Mouse (Mus musculus) hindbrain, postnatal 0 days (tissue): ENCODE data around the gene Prkg2. TPM values are rescaled to one million over a fixed set of nuclear protein-coding genes. Genes with fewer than 3 reads are reported as not detected.
A peak's percentile ranks its signal among the peaks of the same experiment; 100 is the strongest.

ENCODE experiments used
- ATAC-seq: fragments of 200-750 bp; cut with Nextera tagmentation; 2 replicates; pipeline ENCODE4 v1.8.0; 2017; ENCODE audit warnings: mild to moderate bottlenecking, moderate TSS enrichment, moderate library complexity
- DNase-seq: peaks from one replicate; pipeline ENCODE4 v3.0.0-alpha.2; 2015; ENCODE audit warnings: low spot score
- H3K27ac ChIP-seq: fragments of 300-500 bp; sonication (generic); 2 replicates; pipeline ENCODE4 v1.5.1; 2014; ENCODE audit warnings: mild to moderate bottlenecking
- H3K27me3 ChIP-seq: fragments of 300-500 bp; sonication (generic); 2 replicates; pipeline ENCODE4 v1.6.1; 2014; ENCODE audit warnings: low read length, mixed read lengths; ENCODE audit not compliant: insufficient read depth
- H3K36me3 ChIP-seq: fragments of 300-500 bp; sonication (generic); 2 replicates; pipeline ENCODE4 v1.6.1; 2014; ENCODE audit warnings: low read length, mixed read lengths; ENCODE audit not compliant: insufficient read depth
- H3K4me1 ChIP-seq: fragments of 300-500 bp; sonication (generic); 2 replicates; pipeline ENCODE4 v1.6.1; 2014; ENCODE audit warnings: antibody characterized with exemption, low read length, mixed read lengths; ENCODE audit not compliant: insufficient read depth
- H3K4me2 ChIP-seq: fragments of 300-500 bp; sonication (generic); 2 replicates; pipeline ENCODE4 v1.6.1; 2014; ENCODE audit warnings: low read depth, mild to moderate bottlenecking, low read length, moderate library complexity, mixed read lengths
- H3K4me3 ChIP-seq: fragments of 300-500 bp; sonication (generic); 2 replicates; pipeline ENCODE4 v1.5.1; 2014; ENCODE audit warnings: low read length
- H3K9ac ChIP-seq: fragments of 300-500 bp; sonication (generic); replicated peaks from 2 replicates; pipeline ENCODE4 v1.6.1; 2014; ENCODE audit warnings: mild to moderate bottlenecking, low read length, moderate library complexity, mixed read lengths
- H3K9me3 ChIP-seq: fragments of 300-500 bp; sonication (generic); 2 replicates; pipeline ENCODE4 v1.6.1; 2016; ENCODE audit warnings: low read length, mixed read lengths
- CTCF ChIP-seq: IDR thresholded peaks from 2 replicates; pipeline ENCODE4 v1.5.1; 2016; ENCODE audit warnings: antibody characterized with exemption, control low read depth, low read depth
- WGBS: fragments of 180-500 bp; shearing (Covaris S2); extraction: QIAGEN DNeasy Blood & Tissue Kit; methylation state at CpG from one replicate; pipeline ENCODE4 v1.1.7; 2014; 5-methylcytosine and 5-hydroxymethylcytosine counted together
- polyA plus RNA-seq: library from polyadenylated mRNA; unstranded; fragments of >200 nt; fragmentation: Nextera tagmentation; extraction: Ambion mirVana; gene quantifications from 2 replicates; pipeline ENCODE4 v1.2.1, GENCODE M21; 2015
- total RNA-seq: library from RNA; depleted of rRNA; stranded (reverse); fragments of >200 nt; gene quantifications from 2 replicates; pipeline ENCODE4 v1.2.3, GENCODE M21; 2014

Gene Prkg2
- total and polyA plus RNA-seq, 2 experiments from 2014 or later = 1.6 to 1.7 TPM

DNA sequence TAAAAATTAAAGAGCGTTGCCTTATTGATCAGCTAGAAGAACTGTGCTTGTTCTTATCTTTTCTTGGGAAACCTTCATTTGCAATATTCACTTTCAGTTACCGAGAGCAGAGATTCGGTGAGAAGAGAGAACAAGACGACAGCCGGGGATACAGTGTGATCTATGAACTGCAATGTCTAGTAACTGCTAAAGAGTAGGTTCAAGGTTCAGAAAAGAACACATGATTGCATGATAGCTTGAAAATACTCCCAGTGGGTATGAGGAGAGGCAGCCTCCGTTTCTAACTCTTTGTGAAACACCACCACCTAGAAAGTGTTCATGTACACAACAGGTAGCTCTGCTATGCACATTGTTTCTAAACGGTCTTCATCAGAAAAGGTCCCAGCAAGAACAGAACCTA, 55.8 kb downstream of the Prkg2 start:
- Histone ChIP-seq H3K4me1 (no peaks in the 10 kb centered on the region; the same call in 1 of the 2 replicates), H3K9ac (no peak overlapping the region), H3K36me3 (no peaks in the 10 kb centered on the region), H3K27me3 (no peaks in the 10 kb centered on the region), H3K4me2 (no peak overlapping the region), H3K27ac (no peak overlapping the region), H3K4me3 (no peak overlapping the region), H3K9me3 (no peaks in the 10 kb centered on the region)
- WGBS = 86% methylated on average over 7 of the region's 7 CpGs
- no peak for DNase-seq
- ATAC-seq = no peak
- no peak for TF ChIP-seq CTCF

DNA sequence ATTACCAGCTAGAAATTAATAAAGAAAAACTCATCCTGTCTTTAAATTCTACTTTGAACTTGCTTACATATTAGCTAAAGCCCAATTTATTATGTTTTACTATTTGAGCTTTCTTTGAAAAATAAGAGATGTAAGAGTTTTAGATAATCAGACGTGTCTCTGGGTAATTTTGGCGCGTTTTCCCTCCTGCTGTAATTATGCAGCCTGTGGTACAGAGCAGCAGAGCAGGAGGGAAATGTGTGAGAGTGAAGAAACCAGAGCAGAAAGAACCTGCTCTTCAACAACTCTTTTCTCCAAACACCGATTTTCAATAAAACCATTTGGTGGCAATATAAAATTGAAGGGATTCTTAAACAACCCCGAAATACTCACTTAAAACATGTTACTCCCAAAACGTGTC, 58.8 kb downstream of the Prkg2 start:
- no peaks in the 10 kb centered on the region for H3K27me3 ChIP-seq
- no peak for TF ChIP-seq CTCF
- no peak overlapping the region for H3K27ac ChIP-seq
- H3K4me2 ChIP-seq = no peak overlapping the region
- 68% methylated on average over 6 of the region's 6 CpGs for WGBS
- H3K4me3 ChIP-seq = no peak overlapping the region
- H3K9me3 ChIP-seq = no peaks in the 10 kb centered on the region
- no peak for DNase-seq
- H3K9ac ChIP-seq = no peak overlapping the region
- peaks cover 4% of the 10 kb centered on the region; the same call in 1 of the 2 replicates for H3K4me1 ChIP-seq
- H3K36me3 ChIP-seq = no peaks in the 10 kb centered on the region
- ATAC-seq = no peak

DNA sequence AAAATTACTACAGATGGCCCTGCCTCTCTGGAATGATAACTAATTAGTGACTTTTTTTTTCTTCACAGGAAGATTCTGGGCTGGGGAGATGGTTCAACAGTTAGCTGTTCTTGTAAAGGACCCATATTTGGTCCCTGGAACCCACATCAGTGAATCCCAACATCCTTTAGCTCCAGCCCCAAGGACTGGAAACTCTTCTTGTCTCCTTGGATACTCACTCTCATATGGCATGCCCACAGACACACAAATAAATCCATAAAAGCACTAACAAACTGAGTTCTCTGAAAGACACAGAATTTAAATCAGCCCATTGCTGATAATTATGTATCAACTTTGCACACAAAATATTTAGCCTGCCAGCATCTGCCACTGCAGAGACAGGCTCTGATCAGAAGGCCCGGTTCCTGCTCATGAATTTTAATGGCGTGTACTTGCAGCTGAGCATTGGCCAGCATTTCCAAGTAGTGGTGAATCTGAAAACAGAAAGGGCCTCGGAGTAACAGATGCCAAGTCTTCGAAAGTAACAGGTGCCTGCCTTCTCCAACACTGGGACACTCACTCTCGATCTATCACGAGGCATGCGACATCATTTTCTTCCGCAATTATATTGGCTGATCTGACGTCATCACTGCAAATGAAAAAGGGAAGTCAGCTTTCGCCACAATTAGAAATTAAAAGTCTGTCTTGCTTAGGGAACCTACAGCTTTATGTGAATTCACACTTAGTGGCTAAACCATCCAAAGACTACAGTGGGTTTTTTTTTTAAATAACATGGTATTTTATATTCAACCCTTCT, 61.1 kb downstream of the Prkg2 start:
- Histone ChIP-seq H3K27me3 (no peaks in the 10 kb centered on the region), H3K27ac (peak overlapping the region; percentile 32; the same call in 1 of the 2 replicates), H3K4me3 (no peak overlapping the region), H3K4me1 (peaks cover 4% of the 10 kb centered on the region; the same call in 1 of the 2 replicates), H3K9ac (no peak overlapping the region), H3K4me2 (peak overlapping the region; percentile 30; the same call in 1 of the 2 replicates), H3K9me3 (no peaks in the 10 kb centered on the region), H3K36me3 (no peaks in the 10 kb centered on the region)
- TF ChIP-seq CTCF = no peak
- ATAC-seq (peak; percentile 76), DNase-seq (peak; percentile 64)
- WGBS = 30% methylated on average over 10 of the region's 10 CpGs

DNA sequence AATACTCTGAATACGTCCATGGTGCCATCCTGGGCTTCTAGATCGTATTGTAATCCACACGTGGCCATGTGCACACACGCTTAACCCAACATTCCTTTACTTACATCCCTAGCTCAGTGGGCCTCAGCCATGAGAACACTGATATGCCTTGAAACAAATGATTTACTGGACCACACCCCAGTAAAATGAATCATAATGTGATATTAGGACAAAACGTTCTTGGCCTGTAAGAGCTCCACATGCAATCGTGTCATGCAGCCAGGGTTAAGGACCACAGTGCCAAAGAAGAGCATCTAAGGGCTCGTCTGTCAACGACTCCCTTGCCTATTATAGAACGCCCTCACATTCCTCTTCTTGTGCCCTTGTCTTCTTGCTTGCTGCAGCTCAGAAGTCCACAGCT, 70.5 kb downstream of the Prkg2 start:
- Histone ChIP-seq H3K36me3 (no peaks in the 10 kb centered on the region), H3K27me3 (no peaks in the 10 kb centered on the region), H3K4me2 (no peak overlapping the region), H3K9ac (no peak overlapping the region), H3K4me1 (no peaks in the 10 kb centered on the region), H3K9me3 (no peaks in the 10 kb centered on the region), H3K4me3 (no peak overlapping the region), H3K27ac (no peak overlapping the region)
- no peak for TF ChIP-seq CTCF
- ATAC-seq (no peak), DNase-seq (no peak)
- WGBS = 85% methylated on average over 9 of the region's 9 CpGs

DNA sequence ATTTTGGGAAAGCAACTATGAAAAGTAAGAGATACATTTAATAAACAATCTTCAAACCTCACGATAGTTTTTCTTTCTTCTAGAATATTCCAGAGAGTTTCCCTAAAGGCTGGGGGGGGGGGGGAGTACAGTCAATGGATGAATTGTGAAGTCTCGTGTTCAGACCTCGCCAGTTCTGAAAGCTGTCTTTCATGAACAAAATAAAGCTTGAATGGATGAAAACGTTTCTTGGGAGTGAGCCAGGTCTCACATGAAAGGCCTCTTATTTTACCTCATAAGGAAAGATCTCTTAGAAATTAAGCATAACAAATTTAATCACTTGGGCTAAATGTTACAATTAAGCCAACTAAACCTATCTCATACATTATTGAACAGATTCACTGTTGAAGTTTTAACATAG, 72.0 kb downstream of the Prkg2 start:
- no peak overlapping the region for H3K27ac ChIP-seq
- H3K36me3 ChIP-seq = no peaks in the 10 kb centered on the region
- no peak overlapping the region for H3K9ac ChIP-seq
- no peak overlapping the region for H3K4me3 ChIP-seq
- H3K4me2 ChIP-seq = no peak overlapping the region
- 20% methylated on average over 4 of the region's 4 CpGs for WGBS
- peak; percentile 40 for DNase-seq
- ATAC-seq = no peak
- no peaks in the 10 kb centered on the region for H3K9me3 ChIP-seq
- TF ChIP-seq CTCF = no peak
- H3K27me3 ChIP-seq = no peaks in the 10 kb centered on the region
- H3K4me1 ChIP-seq = no peaks in the 10 kb centered on the region

DNA sequence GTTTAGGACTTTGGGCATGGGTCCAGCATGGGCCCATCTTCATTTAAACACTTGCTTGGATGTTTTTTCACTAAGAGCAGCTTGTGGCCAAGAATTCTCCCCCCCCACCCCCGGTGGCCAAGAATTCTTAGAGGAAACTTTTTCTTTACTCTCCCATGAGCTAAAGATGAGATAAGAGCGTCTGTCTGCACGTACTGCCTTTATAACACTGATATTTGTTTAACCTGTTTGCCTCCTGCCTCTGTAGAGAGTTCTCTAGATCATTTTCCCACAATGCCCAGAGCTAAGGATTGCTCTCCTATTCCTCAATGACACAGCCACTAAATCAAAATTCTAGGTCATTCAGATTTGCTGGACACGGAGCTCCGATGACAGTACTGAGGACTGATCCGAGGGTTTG, 72.8 kb downstream of the Prkg2 start:
- H3K27ac ChIP-seq = no peak overlapping the region
- H3K4me2 ChIP-seq = no peak overlapping the region
- no peaks in the 10 kb centered on the region for H3K27me3 ChIP-seq
- 53% methylated on average over 6 of the region's 6 CpGs for WGBS
- no peaks in the 10 kb centered on the region for H3K9me3 ChIP-seq
- TF ChIP-seq CTCF = no peak
- no peaks in the 10 kb centered on the region for H3K36me3 ChIP-seq
- DNase-seq = no peak
- H3K9ac ChIP-seq = no peak overlapping the region
- no peak for ATAC-seq
- no peak overlapping the region for H3K4me3 ChIP-seq
- H3K4me1 ChIP-seq = no peaks in the 10 kb centered on the region

DNA sequence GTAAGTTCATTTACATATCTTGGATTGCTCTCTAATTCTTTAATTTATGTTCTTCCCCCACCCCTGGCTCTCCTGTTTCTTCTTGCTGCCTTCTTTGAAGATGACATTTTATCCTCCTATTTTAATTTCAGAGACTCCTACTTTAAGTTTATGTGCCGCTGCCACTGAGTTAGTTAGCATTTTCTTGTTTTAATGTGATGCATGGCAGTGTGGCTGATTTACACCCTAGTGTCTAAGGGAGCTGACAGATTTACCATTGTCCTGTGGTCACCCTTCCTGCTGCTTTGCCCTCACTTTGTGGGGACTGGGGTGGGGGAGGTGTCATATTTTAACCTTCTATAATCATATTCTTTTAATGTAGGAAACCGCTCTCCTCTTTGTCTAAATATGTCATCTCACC, 74.7 kb downstream of the Prkg2 start:
- ATAC-seq = no peak

More for the DNA sequence above, 74.7 kb downstream of the Prkg2 start:
- Histone ChIP-seq H3K27me3 (no peaks in the 10 kb centered on the region), H3K9ac (no peak overlapping the region), H3K36me3 (no peaks in the 10 kb centered on the region), H3K4me1 (no peaks in the 10 kb centered on the region), H3K4me3 (no peak overlapping the region), H3K4me2 (no peak overlapping the region), H3K9me3 (no peaks in the 10 kb centered on the region), H3K27ac (no peak overlapping the region)
- no peak for DNase-seq
- 48% methylated on average over 2 of the region's 2 CpGs for WGBS
- TF ChIP-seq CTCF = no peak
